Mouse (Mus musculus) liver, postnatal 0 days (tissue): Measurements from ENCODE around the gene Preb.

Experiments
- CTCF ChIP-seq: sonication (generic); IDR thresholded peaks from 2 replicates; pipeline ENCODE4 v1.5.1; 2016; ENCODE audit warnings: antibody characterized with exemption, low read depth
- EP300 ChIP-seq: IDR thresholded peaks from 2 replicates; pipeline ENCODE4 v1.6.1; 2016; ENCODE audit warnings: antibody characterized with exemption, low read depth, mild to moderate bottlenecking

- TF ChIP-seq CTCF (no peak), EP300 (no peak)
These were observed 37.0 kb downstream of the Preb start for GRCm38 (mm10) chr5:30923119-30923518.
